Mouse (Mus musculus): Measurements from ENCODE around the gene Lrguk.

- TF ChIP-seq CTCF (IDR thresholded peaks at IDR 0.05; ENCODE audit: low read depth) (no peak), EP300 (IDR thresholded peaks at IDR 0.05; ENCODE audit: low read depth) (no peak)
These were observed 120.6 kb downstream of the Lrguk start for GRCm38 (mm10) chr6:34149821-34150220.
